Mouse (Mus musculus) bone marrow macrophage, adult 2 months (primary cell): ENCODE data around the gene Nova1.

Source experiments
- CTCF ChIP-seq: IDR thresholded peaks from 2 replicates; pipeline ENCODE4 v1.5.1; 2012; ENCODE audit warnings: low read depth, mild to moderate bottlenecking, low read length, moderate library complexity
- POLR2A ChIP-seq: IDR thresholded peaks from 2 replicates; pipeline ENCODE4 v1.6.1; 2012; ENCODE audit warnings: mild to moderate bottlenecking, low read depth, low read length, borderline replicate concordance

DNA sequence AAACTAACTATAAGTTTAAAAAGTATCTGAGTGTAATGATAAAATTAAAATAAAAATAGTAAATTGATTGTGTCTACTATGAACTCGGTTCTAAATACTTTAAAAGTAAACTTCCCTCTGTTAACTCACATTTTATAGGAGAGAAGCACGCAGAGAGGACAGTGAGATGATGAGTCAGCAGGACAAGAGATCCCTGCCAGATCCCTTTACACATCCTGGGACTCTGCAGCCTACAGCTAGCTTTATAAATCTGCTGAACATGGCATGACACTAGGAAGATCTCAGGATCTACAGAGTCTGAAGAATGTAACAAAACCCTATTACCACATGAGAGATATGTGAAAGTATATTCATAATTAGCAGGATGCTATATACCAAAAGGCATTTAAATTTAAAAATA is 37.7 kb downstream of the Nova1 start:
- no peak for TF ChIP-seq CTCF
- no peak for TF ChIP-seq POLR2A
